Mouse (Mus musculus) bone marrow, adult 2 months (tissue): ENCODE measurements at regions not wholly inside any gene's neighbourhood (a gene's known extent, or its start where the extent isn't known, plus 50 kb on each side); places are given as distances from the start of the nearest gene placed in this dataset.

Experiments used
- H3K27ac ChIP-seq: fragments of 200-500 bp; 2 replicates; pipeline ENCODE4 v1.5.1; 2012; ENCODE audit warnings: low read depth, mild to moderate bottlenecking, control low read depth, inconsistent platforms, low read length; ENCODE audit not compliant: control insufficient read depth, poor library complexity, insufficient read depth
- H3K4me1 ChIP-seq: fragments of 200-500 bp; 2 replicates; pipeline ENCODE4 v1.6.1; 2011; ENCODE audit warnings: low read length; ENCODE audit not compliant: control insufficient read depth, insufficient read depth
- H3K4me3 ChIP-seq: fragments of 200-500 bp; replicated peaks from 2 replicates; pipeline ENCODE3; 2011; ENCODE audit warnings: mild to moderate bottlenecking, low read depth, low read length, control low read depth; ENCODE audit not compliant: control insufficient read depth
- CTCF ChIP-seq: fragments of 200-500 bp; IDR thresholded peaks from 2 replicates; pipeline ENCODE4 v1.5.1; 2011; ENCODE audit warnings: low read length, control low read depth; ENCODE audit not compliant: control insufficient read depth, insufficient read depth
- POLR2A ChIP-seq: fragments of 200-500 bp; IDR thresholded peaks from 2 replicates; pipeline ENCODE4 v1.6.1; 2011; ENCODE audit warnings: low read depth, mild to moderate bottlenecking, control low read depth, low read length, borderline replicate concordance; ENCODE audit not compliant: control insufficient read depth
- WGBS: fragments of 180-500 bp; shearing (Covaris S2); methylation state at CpG from one replicate; pipeline ENCODE4 v1.1.7; 2018; 5-methylcytosine and 5-hydroxymethylcytosine counted together

- TF ChIP-seq POLR2A (no peak), CTCF (no peak)
- Histone ChIP-seq H3K4me1 (peaks cover 2% of the 10 kb centered on the region), H3K4me3 (no peak overlapping the region), H3K27ac (no peak overlapping the region)
- 62% methylated on average over 5 of the region's 5 CpGs for WGBS
Measured at GRCm38 (mm10) chr10:93397711-93398110, 55.5 kb upstream of the Lta4h start.

GRCm38 (mm10) chr10:93398531-93399320 lies 54.5 kb upstream of the Lta4h start:
- H3K4me1 ChIP-seq, result peaks cover 2% of the 10 kb centered on the region
- TF ChIP-seq CTCF (no peak), POLR2A (no peak)
- no peak overlapping the region for H3K27ac ChIP-seq
- no peak overlapping the region for H3K4me3 ChIP-seq
- WGBS, result 63% methylated on average over 11 of the region's 11 CpGs

- no peaks in the 10 kb centered on the region; the same call in 1 of the 2 replicates for H3K4me1 ChIP-seq
- no peak for TF ChIP-seq CTCF
- no peak for TF ChIP-seq POLR2A
- WGBS, result 15% methylated on average over 5 of the region's 5 CpGs
Measured at GRCm38 (mm10) chr10:93402689-93403509, 50.3 kb upstream of the Lta4h start.

More at GRCm38 (mm10) chr10:93402689-93403509, 50.3 kb upstream of the Lta4h start:
- no peak overlapping the region for H3K27ac ChIP-seq
- no peak overlapping the region for H3K4me3 ChIP-seq
